Mouse (Mus musculus) brain, embryonic 18.5 days (tissue): ENCODE measurements at regions not wholly inside any gene's neighbourhood (a gene's known extent, or its start where the extent isn't known, plus 50 kb on each side); places are given as distances from the start of the nearest gene placed in this dataset.

Experiments used
- DNase-seq: peaks from one replicate; pipeline ENCODE4 v3.0.0-alpha.2; 2012; ENCODE audit warnings: low read depth, low spot score

GRCm38 (mm10) chr1:72002471-72003116 is 209.5 kb downstream of the Mreg start:
- no peak for DNase-seq

GRCm38 (mm10) chr1:72000741-72001140 is 211.4 kb downstream of the Mreg start:
- DNase-seq = no peak

- no peak for DNase-seq
Measured at GRCm38 (mm10) chr1:71996828-71997227, 215.3 kb downstream of the Mreg start.

- DNase-seq = no peak
Measured at GRCm38 (mm10) chr1:71996234-71996619, 215.9 kb downstream of the Mreg start.

- no peak for DNase-seq
Measured at GRCm38 (mm10) chr1:71995573-71996233, 216.4 kb downstream of the Mreg start.

- DNase-seq = no peak
Measured at GRCm38 (mm10) chr1:71990936-71991335, 221.2 kb downstream of the Mreg start.

- DNase-seq = no peak
Measured at GRCm38 (mm10) chr1:71988086-71988485, 224.0 kb downstream of the Mreg start.

- no peak for DNase-seq
Measured at GRCm38 (mm10) chr1:71986047-71986446, 226.1 kb downstream of the Mreg start.

- no peak for DNase-seq
Measured at GRCm38 (mm10) chr1:71983786-71984185, 228.3 kb downstream of the Mreg start.

- DNase-seq = no peak
Measured at GRCm38 (mm10) chr1:71982423-71983262, 229.5 kb downstream of the Mreg start.

GRCm38 (mm10) chr1:71980624-71981023 is 231.5 kb downstream of the Mreg start:
- no peak for DNase-seq

- DNase-seq = no peak
Measured at GRCm38 (mm10) chr1:71979261-71979660, 232.8 kb downstream of the Mreg start.

GRCm38 (mm10) chr1:71977361-71977760 is 234.7 kb downstream of the Mreg start:
- no peak for DNase-seq

GRCm38 (mm10) chr1:71974715-71975114 is 237.4 kb downstream of the Mreg start:
- DNase-seq = no peak

- DNase-seq = no peak
Measured at GRCm38 (mm10) chr1:71971943-71972342, 240.2 kb downstream of the Mreg start.

- no peak for DNase-seq
Measured at GRCm38 (mm10) chr1:71970771-71971170, 241.3 kb downstream of the Mreg start.

GRCm38 (mm10) chr1:71967574-71968104 is 244.5 kb downstream of the Mreg start:
- no peak for DNase-seq

GRCm38 (mm10) chr1:71964450-71965126 is 247.5 kb downstream of the Mreg start:
- DNase-seq = no peak

- DNase-seq = no peak
Measured at GRCm38 (mm10) chr1:71956940-71957339, 255.2 kb downstream of the Mreg start.

- DNase-seq = no peak
Measured at GRCm38 (mm10) chr1:71955331-71955730, 256.8 kb downstream of the Mreg start.

- DNase-seq = no peak
Measured at GRCm38 (mm10) chr1:71953292-71953691, 258.8 kb downstream of the Mreg start.

- DNase-seq = no peak
Measured at GRCm38 (mm10) chr1:71949549-71949948, 262.6 kb downstream of the Mreg start.
